Mouse (Mus musculus) lung, postnatal 0 days (tissue): Measurements from ENCODE around the gene Acsf2. TPM values are rescaled to one million over a fixed set of nuclear protein-coding genes. Genes with fewer than 3 reads are reported as not detected.

Experiments used
- ATAC-seq: fragments of 200-750 bp; cut with Nextera tagmentation; 2 replicates; pipeline ENCODE4 v1.8.0; 2017; ENCODE audit warnings: moderate library complexity
- DNase-seq: peaks from one replicate; pipeline ENCODE4 v3.0.0-alpha.2; 2016; ENCODE audit warnings: low spot score
- H3K27ac ChIP-seq: fragments of 300-500 bp; sonication (generic); 2 replicates; pipeline ENCODE4 v1.5.1; 2014; ENCODE audit warnings: antibody characterized with exemption, mild to moderate bottlenecking, low read length, mixed read lengths
- H3K27me3 ChIP-seq: fragments of 300-500 bp; sonication (generic); replicated peaks from 2 replicates; pipeline ENCODE4 v1.6.1; 2014; ENCODE audit warnings: low read length, mixed read lengths; ENCODE audit not compliant: insufficient read depth
- H3K36me3 ChIP-seq: fragments of 300-500 bp; sonication (generic); 2 replicates; pipeline ENCODE4 v1.6.1; 2014; ENCODE audit warnings: low read length, mixed read lengths; ENCODE audit not compliant: insufficient read depth
- H3K4me1 ChIP-seq: fragments of 300-500 bp; sonication (generic); 2 replicates; pipeline ENCODE4 v1.6.1; 2014; ENCODE audit warnings: antibody characterized with exemption, low read depth, low read length, mixed read lengths; ENCODE audit not compliant: insufficient read depth
- H3K4me2 ChIP-seq: fragments of 300-500 bp; sonication (generic); replicated peaks from 2 replicates; pipeline ENCODE4 v1.6.1; 2014; ENCODE audit warnings: low read depth, mild to moderate bottlenecking, low read length, moderate library complexity, mixed read lengths
- H3K4me3 ChIP-seq: fragments of 300-500 bp; sonication (generic); 2 replicates; pipeline ENCODE4 v1.5.1; 2014; ENCODE audit warnings: low read depth, low read length
- H3K9ac ChIP-seq: fragments of 300-500 bp; sonication (generic); replicated peaks from 2 replicates; pipeline ENCODE4 v1.6.1; 2014; ENCODE audit warnings: low read depth, mild to moderate bottlenecking
- H3K9me3 ChIP-seq: fragments of 300-500 bp; sonication (generic); 2 replicates; pipeline ENCODE4 v1.6.1; 2016; ENCODE audit warnings: low read length, mixed read lengths
- CTCF ChIP-seq: IDR thresholded peaks from 2 replicates; pipeline ENCODE4 v1.5.1; 2016; ENCODE audit warnings: antibody characterized with exemption, mild to moderate bottlenecking
- EP300 ChIP-seq: IDR thresholded peaks from 2 replicates; pipeline ENCODE4 v1.6.1; 2016; ENCODE audit warnings: antibody characterized with exemption, mild to moderate bottlenecking, control low read depth
- WGBS: fragments of 180-500 bp; shearing (Covaris S2); extraction: QIAGEN DNeasy Blood & Tissue Kit; methylation state at CpG from one replicate; pipeline ENCODE4 v1.1.7; 2014; 5-methylcytosine and 5-hydroxymethylcytosine counted together
- polyA plus RNA-seq: library from polyadenylated mRNA; unstranded; fragments of >200 nt; fragmentation: Nextera tagmentation; extraction: Ambion mirVana; gene quantifications from 2 replicates; pipeline ENCODE4 v1.2.1, GENCODE M21; 2015

Gene Acsf2
- polyA plus RNA-seq, 1 experiment from 2014 or later: 3.4 TPM

GRCm38 (mm10) chr11:94620766-94621457, 19.2 kb upstream of the Acsf2 start:
- H3K4me2 ChIP-seq: no peak overlapping the region
- H3K4me1 ChIP-seq: no peaks in the 10 kb centered on the region
- no peaks in the 10 kb centered on the region for H3K36me3 ChIP-seq
- DNase-seq: no peak
- H3K9ac ChIP-seq: no peak overlapping the region
- TF ChIP-seq EP300 (no peak), CTCF (no peak)
- no peaks in the 10 kb centered on the region for H3K27me3 ChIP-seq
- no peaks in the 10 kb centered on the region for H3K9me3 ChIP-seq
- no peak overlapping the region for H3K27ac ChIP-seq
- whole genome bisulfite sequencing: 52% methylated on average over 6 of the region's 6 CpGs
- ATAC-seq: no peak
- H3K4me3 ChIP-seq: no peak overlapping the region

GRCm38 (mm10) chr11:94617646-94618045, 16.0 kb upstream of the Acsf2 start:
- WGBS: 95% methylated on average over 2 of the region's 2 CpGs

GRCm38 (mm10) chr11:94615494-94615893, 13.8 kb upstream of the Acsf2 start:
- no peak for DNase-seq

More at GRCm38 (mm10) chr11:94617646-94618045, 16.0 kb upstream of the Acsf2 start:
- ATAC-seq (no peak), DNase-seq (no peak)
- Histone ChIP-seq H3K36me3 (no peaks in the 10 kb centered on the region), H3K4me2 (no peak overlapping the region), H3K27me3 (no peaks in the 10 kb centered on the region), H3K9me3 (no peaks in the 10 kb centered on the region), H3K4me3 (no peak overlapping the region), H3K27ac (no peak overlapping the region), H3K4me1 (no peaks in the 10 kb centered on the region), H3K9ac (no peak overlapping the region)
- TF ChIP-seq CTCF (no peak), EP300 (no peak)

GRCm38 (mm10) chr11:94614603-94615002, 12.9 kb upstream of the Acsf2 start:
- no peak overlapping the region for H3K4me2 ChIP-seq
- DNase-seq: no peak
- TF ChIP-seq CTCF: no peak
- no peak for TF ChIP-seq EP300
- no peak overlapping the region for H3K27ac ChIP-seq
- WGBS: 76% methylated on average over 4 of the region's 4 CpGs
- H3K27me3 ChIP-seq: no peaks in the 10 kb centered on the region
- no peaks in the 10 kb centered on the region for H3K4me1 ChIP-seq
- no peaks in the 10 kb centered on the region for H3K9me3 ChIP-seq
- ATAC-seq: no peak
- no peaks in the 10 kb centered on the region for H3K36me3 ChIP-seq
- H3K9ac ChIP-seq: no peak overlapping the region
- H3K4me3 ChIP-seq: no peak overlapping the region

More at GRCm38 (mm10) chr11:94615494-94615893, 13.8 kb upstream of the Acsf2 start:
- no peak overlapping the region for H3K27ac ChIP-seq
- H3K27me3 ChIP-seq: no peaks in the 10 kb centered on the region
- H3K4me3 ChIP-seq: no peak overlapping the region
- H3K4me2 ChIP-seq: no peak overlapping the region
- no peaks in the 10 kb centered on the region for H3K36me3 ChIP-seq
- no peak for ATAC-seq
- TF ChIP-seq CTCF (no peak), EP300 (no peak)
- H3K4me1 ChIP-seq: no peaks in the 10 kb centered on the region
- no peaks in the 10 kb centered on the region for H3K9me3 ChIP-seq
- no peak overlapping the region for H3K9ac ChIP-seq
- 29% methylated on average over 4 of the region's 4 CpGs for WGBS

- no peak overlapping the region for H3K27ac ChIP-seq
- no peak overlapping the region for H3K4me3 ChIP-seq
- no peaks in the 10 kb centered on the region for H3K27me3 ChIP-seq
- TF ChIP-seq EP300: no peak
- no peak for TF ChIP-seq CTCF
- 67% methylated on average over 4 of the region's 4 CpGs for WGBS
- H3K4me2 ChIP-seq: no peak overlapping the region
- H3K9ac ChIP-seq: no peak overlapping the region
- ATAC-seq (no peak), DNase-seq (no peak)
- H3K36me3 ChIP-seq: no peaks in the 10 kb centered on the region
- H3K9me3 ChIP-seq: no peaks in the 10 kb centered on the region
- no peaks in the 10 kb centered on the region for H3K4me1 ChIP-seq
Measured at GRCm38 (mm10) chr11:94610744-94611740, 9.4 kb upstream of the Acsf2 start.

- H3K36me3 ChIP-seq: no peaks in the 10 kb centered on the region
- peaks cover 3% of the 10 kb centered on the region; the same call in 1 of the 2 replicates for H3K4me1 ChIP-seq
- no peaks in the 10 kb centered on the region for H3K9me3 ChIP-seq
- no peak for TF ChIP-seq EP300
- no peak for TF ChIP-seq CTCF
- no peak overlapping the region for H3K4me3 ChIP-seq
- H3K27me3 ChIP-seq: no peaks in the 10 kb centered on the region
- 0 out of 2 replicates have a peak overlapping the region, but pooled peaks have one; percentile 48 for H3K9ac ChIP-seq
- DNase-seq (no peak), ATAC-seq (no peak)
- peak overlapping the region; percentile 75 for H3K4me2 ChIP-seq
- 64% methylated on average over 11 of the region's 11 CpGs for whole genome bisulfite sequencing
- H3K27ac ChIP-seq: no peak overlapping the region
Measured at GRCm38 (mm10) chr11:94602356-94602955, 785 bp upstream of the Acsf2 start.
